Mouse (Mus musculus): Measurements from ENCODE around the gene Ttc9c. TPM values are rescaled to one million over a fixed set of nuclear protein-coding genes. Genes with fewer than 3 reads are reported as not detected.

Ttc9c gene
- 25.1 and 27.4 TPM in 2 replicates for polyA plus RNA-seq (2015; fragmentation: Nextera tagmentation; extraction: Ambion mirVana)

- Histone ChIP-seq H3K9ac (peak within 1 kb of the TSS; percentile 99), H3K27me3 (no peaks in the 10 kb centered on the region), H3K4me2 (peak within 1 kb of the TSS; percentile 91), H3K36me3 (peaks cover 42% of the 10 kb centered on the region), H3K4me3 (replicated peaks) (peak within 1 kb of the TSS; percentile 98), H3K27ac (peak within 1 kb of the TSS; percentile 99), H3K9me3 (replicated peaks) (no peaks in the 10 kb centered on the region), H3K4me1 (replicated peaks) (peaks cover 53% of the 10 kb centered on the region)
- WGBS (ENCODE audit: insufficient replicate concordance), result under 1% methylated on average over 33 of the region's 33 CpGs
- ATAC-seq (ENCODE audit: low read depth) (peak; percentile 79), DNase-seq (peak; percentile 95)
Observed at GRCm38 (mm10) chr19:8818801-8819595, at the start of gene Ttc9c. Gene Ttc9c (minus strand): TSS chr19:8819333.

GRCm38 (mm10) chr19:8864265-8864664, 45.1 kb upstream of the Ttc9c start:
- Histone ChIP-seq H3K4me3 (replicated peaks) (no peak overlapping the region), H3K4me1 (replicated peaks) (0 out of 2 replicates have a peak, but pooled peaks cover 8% of the 10 kb centered on the region), H3K27ac (no peak overlapping the region), H3K9me3 (replicated peaks) (no peaks in the 10 kb centered on the region), H3K36me3 (no peaks in the 10 kb centered on the region), H3K4me2 (no peak overlapping the region), H3K27me3 (no peaks in the 10 kb centered on the region), H3K9ac (no peak overlapping the region)
- ATAC-seq (ENCODE audit: low read depth) (no peak), DNase-seq (no peak)
- 73% methylated on average over 6 of the region's 6 CpGs for WGBS (ENCODE audit: insufficient replicate concordance)

- no peaks in the 10 kb centered on the region for H3K27me3 ChIP-seq
- no peak overlapping the region for H3K4me2 ChIP-seq
- H3K4me3 ChIP-seq (replicated peaks), result no peak overlapping the region
- no peak overlapping the region for H3K27ac ChIP-seq
- 18% methylated on average over 1 of the region's 1 CpGs for WGBS (ENCODE audit: insufficient replicate concordance)
- H3K9me3 ChIP-seq (replicated peaks), result no peaks in the 10 kb centered on the region
- DNase-seq (peak; percentile 28), ATAC-seq (ENCODE audit: low read depth) (peak; percentile 45; the same call in 1 of the 2 replicates)
- no peaks in the 10 kb centered on the region for H3K36me3 ChIP-seq
- H3K4me1 ChIP-seq (replicated peaks), result no peaks in the 10 kb centered on the region
- no peak overlapping the region for H3K9ac ChIP-seq
Observed at GRCm38 (mm10) chr19:8859018-8859417, 39.9 kb upstream of the Ttc9c start.

GRCm38 (mm10) chr19:8857689-8858088, 38.6 kb upstream of the Ttc9c start:
- 31% methylated on average over 4 of the region's 4 CpGs for WGBS (ENCODE audit: insufficient replicate concordance)

GRCm38 (mm10) chr19:8853117-8853516, 34.0 kb upstream of the Ttc9c start:
- peaks cover 7% of the 10 kb centered on the region for H3K4me1 ChIP-seq (replicated peaks)
- no peaks in the 10 kb centered on the region for H3K9me3 ChIP-seq (replicated peaks)
- DNase-seq, result no peak
- H3K36me3 ChIP-seq, result peaks cover 6% of the 10 kb centered on the region; the same call in 1 of the 2 replicates
- no peak overlapping the region for H3K27ac ChIP-seq
- no peak overlapping the region for H3K9ac ChIP-seq
- no peak overlapping the region for H3K4me3 ChIP-seq (replicated peaks)
- no peak overlapping the region for H3K4me2 ChIP-seq
- no peak for ATAC-seq (ENCODE audit: low read depth)
- H3K27me3 ChIP-seq, result no peaks in the 10 kb centered on the region
- 68% methylated on average over 3 of the region's 3 CpGs for WGBS (ENCODE audit: insufficient replicate concordance)

More at GRCm38 (mm10) chr19:8857689-8858088, 38.6 kb upstream of the Ttc9c start:
- H3K9me3 ChIP-seq (replicated peaks), result no peaks in the 10 kb centered on the region
- H3K4me1 ChIP-seq (replicated peaks), result no peaks in the 10 kb centered on the region
- no peak overlapping the region for H3K27ac ChIP-seq
- H3K4me3 ChIP-seq (replicated peaks), result no peak overlapping the region
- no peak overlapping the region for H3K9ac ChIP-seq
- DNase-seq, result peak; percentile 35
- no peaks in the 10 kb centered on the region for H3K36me3 ChIP-seq
- H3K27me3 ChIP-seq, result no peaks in the 10 kb centered on the region
- ATAC-seq (ENCODE audit: low read depth), result 0 out of 2 replicates have a peak, but pooled peaks have one; percentile 50
- H3K4me2 ChIP-seq, result no peak overlapping the region

GRCm38 (mm10) chr19:8852236-8852928, 33.2 kb upstream of the Ttc9c start:
- Histone ChIP-seq H3K27me3 (no peaks in the 10 kb centered on the region), H3K4me2 (no peak overlapping the region), H3K9ac (no peak overlapping the region), H3K4me3 (replicated peaks) (no peak overlapping the region), H3K27ac (no peak overlapping the region), H3K4me1 (replicated peaks) (peaks cover 7% of the 10 kb centered on the region), H3K36me3 (peaks cover 13% of the 10 kb centered on the region), H3K9me3 (replicated peaks) (no peaks in the 10 kb centered on the region)
- 60% methylated on average over 10 of the region's 10 CpGs for WGBS (ENCODE audit: insufficient replicate concordance)
- no peak for DNase-seq
- no peak for ATAC-seq (ENCODE audit: low read depth)

GRCm38 (mm10) chr19:8851639-8852038, 32.5 kb upstream of the Ttc9c start:
- no peak overlapping the region for H3K9ac ChIP-seq
- H3K36me3 ChIP-seq, result peaks cover 20% of the 10 kb centered on the region
- DNase-seq (no peak), ATAC-seq (ENCODE audit: low read depth) (no peak)
- no peak overlapping the region for H3K27ac ChIP-seq
- H3K9me3 ChIP-seq (replicated peaks), result no peaks in the 10 kb centered on the region
- no peak overlapping the region for H3K4me2 ChIP-seq
- H3K27me3 ChIP-seq, result no peaks in the 10 kb centered on the region
- no peak overlapping the region for H3K4me3 ChIP-seq (replicated peaks)
- WGBS (ENCODE audit: insufficient replicate concordance), result 44% methylated on average over 7 of the region's 7 CpGs
- H3K4me1 ChIP-seq (replicated peaks), result peaks cover 7% of the 10 kb centered on the region

GRCm38 (mm10) chr19:8850402-8850901, 31.3 kb upstream of the Ttc9c start, which contains the start of gene Lrrn4cl:
Gene Lrrn4cl (plus strand): TSS chr19:8850768.
- Histone ChIP-seq H3K9me3 (replicated peaks) (no peaks in the 10 kb centered on the region), H3K4me2 (no peak within 1 kb of the TSS), H3K27ac (no peak within 1 kb of the TSS), H3K36me3 (peaks cover 32% of the 10 kb centered on the region), H3K9ac (no peak within 1 kb of the TSS), H3K27me3 (no peaks in the 10 kb centered on the region), H3K4me1 (replicated peaks) (peaks cover 7% of the 10 kb centered on the region), H3K4me3 (replicated peaks) (no peak within 1 kb of the TSS)
- WGBS (ENCODE audit: insufficient replicate concordance), result 46% methylated on average over 7 of the region's 7 CpGs
- DNase-seq (no peak), ATAC-seq (ENCODE audit: low read depth) (peak; percentile 65; the same call in 1 of the 2 replicates)

- Histone ChIP-seq H3K4me2 (no peak overlapping the region), H3K9ac (no peak overlapping the region), H3K36me3 (peaks cover 38% of the 10 kb centered on the region), H3K9me3 (replicated peaks) (no peaks in the 10 kb centered on the region), H3K27ac (no peak overlapping the region), H3K4me1 (replicated peaks) (peaks cover 10% of the 10 kb centered on the region), H3K27me3 (no peaks in the 10 kb centered on the region), H3K4me3 (replicated peaks) (no peak overlapping the region)
- ATAC-seq (ENCODE audit: low read depth), result no peak
- no peak for DNase-seq
- WGBS (ENCODE audit: insufficient replicate concordance), result 75% methylated on average over 5 of the region's 5 CpGs
Observed at GRCm38 (mm10) chr19:8848356-8848755, 29.2 kb upstream of the Ttc9c start.

DNA sequence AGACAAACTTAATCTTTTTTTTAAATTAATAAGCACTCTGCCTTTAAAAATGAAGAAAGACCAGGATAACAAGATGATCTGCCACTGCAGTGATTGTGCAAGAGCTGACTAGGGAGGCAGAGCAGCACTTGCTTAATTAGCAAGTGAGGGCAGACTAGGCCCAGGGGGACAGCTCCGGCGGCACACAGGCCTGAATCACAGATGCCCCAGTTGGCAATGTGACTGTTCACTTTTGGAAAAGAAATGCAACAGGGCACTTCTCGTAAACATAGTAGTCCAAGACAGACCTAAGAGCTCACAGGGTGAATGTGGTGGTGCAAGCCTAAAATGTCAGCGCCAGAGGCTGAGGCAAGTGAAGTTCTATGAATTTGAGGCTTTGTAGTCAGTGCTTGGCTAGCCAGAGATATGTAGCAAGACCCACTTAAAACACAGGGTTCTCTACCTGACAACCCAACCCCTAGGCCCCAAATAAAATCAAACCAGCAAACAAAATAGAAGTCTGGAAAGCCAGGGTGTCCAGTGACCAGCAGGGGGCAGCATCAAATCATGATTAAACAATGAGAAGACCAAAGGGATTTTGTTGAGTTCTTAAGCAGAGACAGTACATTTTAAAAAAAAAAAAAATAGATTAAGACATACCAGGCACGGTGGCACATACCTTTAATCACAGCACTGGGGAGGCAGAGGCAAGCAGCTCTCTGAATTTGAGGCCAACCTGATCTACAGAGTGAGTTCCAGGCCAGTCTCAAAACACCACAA, 25.4 kb upstream of the Ttc9c start:
- DNase-seq (peak; percentile 48), ATAC-seq (ENCODE audit: low read depth) (no peak)
- Histone ChIP-seq H3K36me3 (peaks cover 41% of the 10 kb centered on the region), H3K27ac (no peak overlapping the region), H3K4me2 (no peak overlapping the region), H3K27me3 (no peaks in the 10 kb centered on the region), H3K9me3 (replicated peaks) (no peaks in the 10 kb centered on the region), H3K9ac (no peak overlapping the region), H3K4me1 (replicated peaks) (peaks cover 22% of the 10 kb centered on the region), H3K4me3 (replicated peaks) (no peak overlapping the region)
- WGBS (ENCODE audit: insufficient replicate concordance), result 57% methylated on average over 5 of the region's 5 CpGs

- ATAC-seq (ENCODE audit: low read depth) (no peak), DNase-seq (no peak)
- Histone ChIP-seq H3K4me1 (replicated peaks) (peaks cover 38% of the 10 kb centered on the region), H3K36me3 (peaks cover 34% of the 10 kb centered on the region), H3K4me3 (replicated peaks) (no peak overlapping the region), H3K4me2 (no peak overlapping the region), H3K9ac (no peak overlapping the region), H3K9me3 (replicated peaks) (no peaks in the 10 kb centered on the region), H3K27me3 (no peaks in the 10 kb centered on the region), H3K27ac (no peak overlapping the region)
- WGBS (ENCODE audit: insufficient replicate concordance), result 70% methylated on average over 6 of the region's 6 CpGs
Observed at GRCm38 (mm10) chr19:8842961-8843360, 23.8 kb upstream of the Ttc9c start.
